Mouse (Mus musculus): ENCODE results near the gene Olfr1179. TPM values are rescaled to one million over a fixed set of nuclear protein-coding genes. Genes with fewer than 3 reads are reported as not detected.
"Not testable (repeated sequence)": the region's sequence is repeated elsewhere in the genome, so short reads cannot be mapped to it uniquely, and the experiment has no call there.

The Olfr1179 gene
- total RNA-seq (2021) = not detected
- long read RNA-seq, experiment 1 = 0 reads
- long read RNA-seq, experiment 2 = 0 reads

GRCm38 (mm10) chr2:88406353-88406752 is at the start of gene Olfr1179:
Gene Olfr1179 (minus strand): TSS chr2:88406453.
- no peak for DNase-seq

- not testable (repeated sequence) for DNase-seq
Observed at GRCm38 (mm10) chr2:88454567-88454966, 48.3 kb upstream of the Olfr1179 start, which contains the start of gene Olfr1183. Gene Olfr1183 (plus strand): TSS chr2:88454867.

DNA sequence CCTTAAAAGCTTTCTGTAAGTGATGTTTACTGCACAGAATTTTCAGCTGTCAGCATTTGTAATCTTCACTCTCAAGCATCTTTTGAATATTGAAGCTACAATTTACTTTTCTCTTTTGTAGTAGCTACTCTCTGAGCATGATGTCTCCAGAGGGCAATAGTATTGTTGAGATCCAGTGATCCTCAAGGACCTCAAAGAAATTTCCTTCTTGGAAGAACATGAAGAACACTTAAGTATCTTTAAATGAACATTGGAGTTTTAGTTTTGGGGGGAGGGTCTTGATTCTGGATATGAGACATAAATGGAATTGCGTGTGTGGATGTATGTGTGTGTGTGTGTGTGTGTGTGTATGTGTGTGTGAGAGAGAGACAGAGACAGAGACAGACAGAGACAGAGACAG is 42.8 kb upstream of the Olfr1179 start, which contains the start of gene Gm13757:
TSS of gene Gm13757 (minus strand) at position 101 of the 400 bp plus-strand sequence.
- no peak for DNase-seq

DNA sequence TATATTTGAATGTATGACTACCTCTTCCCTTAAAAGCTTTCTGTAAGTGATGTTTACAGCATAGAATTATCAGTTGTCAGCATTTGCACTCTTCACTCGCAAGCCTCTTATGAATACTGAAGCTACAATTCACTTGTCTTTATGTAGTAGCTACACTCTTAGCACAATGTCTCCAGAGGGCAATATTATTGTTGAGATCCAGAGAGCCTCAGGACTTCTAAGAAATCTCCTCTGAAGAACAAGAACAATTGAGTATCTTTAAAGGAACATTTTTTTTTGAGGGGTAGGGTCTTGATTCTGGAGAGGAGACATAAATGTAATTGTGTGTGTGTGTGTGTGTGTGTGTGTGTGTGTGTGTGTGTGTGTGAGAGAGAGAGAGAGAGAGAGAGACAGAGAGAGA is 19.8 kb upstream of the Olfr1179 start, which contains the start of gene Olfr1181:
TSS of gene Olfr1181 (minus strand) at position 101 of the 400 bp plus-strand sequence.
- DNase-seq = no peak

- no peak for DNase-seq
Observed at GRCm38 (mm10) chr2:88419051-88419450, 12.8 kb upstream of the Olfr1179 start, which contains the start of gene Olfr1180. Gene Olfr1180 (minus strand): TSS chr2:88419151.

DNA sequence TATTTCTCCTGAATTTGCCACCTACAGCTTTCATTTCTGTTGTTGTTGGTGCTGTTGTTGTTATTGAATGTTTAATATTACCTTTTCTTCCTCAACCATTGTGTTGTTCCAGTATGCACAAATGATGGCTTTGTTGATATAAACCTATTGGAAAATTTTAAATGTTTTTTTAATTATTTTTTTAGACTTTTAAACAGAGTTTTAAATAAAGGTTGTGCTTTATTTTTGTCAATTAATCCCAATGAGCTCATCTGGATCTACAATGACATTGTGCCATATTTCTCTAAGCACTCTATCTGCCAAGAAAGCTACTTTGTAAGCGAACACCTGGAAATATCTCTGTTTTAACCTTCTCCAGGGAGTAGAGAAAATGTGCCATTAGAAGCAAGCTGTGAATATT is 19.5 kb downstream of the Olfr1179 start, which contains the start of gene Olfr1178:
TSS of gene Olfr1178 (plus strand) at position 301 of the 400 bp plus-strand sequence.
- DNase-seq = no peak

- DNase-seq = peak in 1 of 2 experiments; percentile 4
Observed at GRCm38 (mm10) chr2:88356304-88356703, 49.9 kb downstream of the Olfr1179 start.

Other genes with a start within 250 kb of the Olfr1179 start
- gene Olfr1168, start 224.6 kb downstream of the Olfr1179 start, total RNA-seq (2021) = not detected
- gene Olfr1170, start 178.1 kb downstream of the Olfr1179 start, total RNA-seq (2021) = not detected
- not detected for gene Olfr1173, start 126.6 kb downstream of the Olfr1179 start, total RNA-seq (2021)
- gene Olfr1174-ps, start 91.3 kb downstream of the Olfr1179 start, total RNA-seq (2021) = not detected
- gene Olfr1175-ps, start 79.2 kb downstream of the Olfr1179 start, total RNA-seq (2021) = not detected
- not detected for gene Olfr1176, start 69.7 kb downstream of the Olfr1179 start, total RNA-seq (2021)
- gene Olfr1177-ps, start 60.0 kb downstream of the Olfr1179 start, total RNA-seq (2021) = not detected
- not detected for gene Olfr1178, start 19.4 kb downstream of the Olfr1179 start, total RNA-seq (2021)
- gene Olfr1180, start 12.7 kb upstream of the Olfr1179 start, total RNA-seq (2021) = not detected
- gene Olfr1181, start 19.7 kb upstream of the Olfr1179 start, total RNA-seq (2021) = not detected
- gene Gm13757, start 42.7 kb upstream of the Olfr1179 start, total RNA-seq (2021) = not detected
- not detected for gene Olfr1183, start 48.4 kb upstream of the Olfr1179 start, total RNA-seq (2021)
- not detected for gene Olfr1184, start 77.1 kb upstream of the Olfr1179 start, total RNA-seq (2021)
- gene Olfr1185-ps1, start 86.9 kb upstream of the Olfr1179 start, total RNA-seq (2021) = not detected
- not detected for gene Olfr1186, start 112.1 kb upstream of the Olfr1179 start, total RNA-seq (2021)
- gene Olfr1188, start 150.5 kb upstream of the Olfr1179 start, total RNA-seq (2021) = not detected
- gene Olfr1189, start 180.0 kb upstream of the Olfr1179 start, total RNA-seq (2021) = not detected
- gene Olfr1191-ps1, start 234.1 kb upstream of the Olfr1179 start, total RNA-seq (2021) = not detected
- not detected for gene Olfr1192-ps1, start 242.1 kb upstream of the Olfr1179 start, total RNA-seq (2021)

Measured in heart, adult 18-20 months (tissue).